Mouse (Mus musculus) bone marrow macrophage, adult 2 months (primary cell): ENCODE measurements around the gene Bcl11b.

Source experiments
- CTCF ChIP-seq: IDR thresholded peaks from 2 replicates; pipeline ENCODE4 v1.5.1; 2012; ENCODE audit warnings: low read depth, mild to moderate bottlenecking, low read length, moderate library complexity
- POLR2A ChIP-seq: IDR thresholded peaks from 2 replicates; pipeline ENCODE4 v1.6.1; 2012; ENCODE audit warnings: mild to moderate bottlenecking, low read depth, low read length, borderline replicate concordance

DNA sequence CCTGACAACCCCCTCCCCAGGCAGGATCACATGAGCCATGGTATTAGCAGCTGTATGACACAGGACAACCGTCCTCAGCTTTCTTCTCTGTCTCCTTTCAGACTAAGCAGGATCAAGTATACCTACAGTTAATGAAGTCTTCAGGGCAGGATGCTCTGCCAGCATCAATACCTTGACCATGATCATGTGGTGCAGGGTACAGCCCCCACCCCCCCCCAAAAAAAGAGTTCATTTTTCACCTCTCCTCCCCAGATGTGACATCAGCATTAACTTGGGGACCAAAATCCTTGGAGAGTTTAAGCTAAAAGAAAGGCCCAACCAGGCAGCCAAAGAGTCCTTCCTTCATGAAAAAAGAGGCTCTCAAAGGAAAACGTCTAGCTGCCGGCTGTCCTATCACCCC, 6.2 kb downstream of the Bcl11b start:
- no peak for TF ChIP-seq CTCF
- TF ChIP-seq POLR2A: no peak
